Mouse (Mus musculus) heart, adult 11 months (tissue): ENCODE data around the gene Aox2.

Source experiments
- DNase-seq: peaks from one replicate; pipeline ENCODE4 v3.0.0; 2022

Aox2 gene

DNA sequence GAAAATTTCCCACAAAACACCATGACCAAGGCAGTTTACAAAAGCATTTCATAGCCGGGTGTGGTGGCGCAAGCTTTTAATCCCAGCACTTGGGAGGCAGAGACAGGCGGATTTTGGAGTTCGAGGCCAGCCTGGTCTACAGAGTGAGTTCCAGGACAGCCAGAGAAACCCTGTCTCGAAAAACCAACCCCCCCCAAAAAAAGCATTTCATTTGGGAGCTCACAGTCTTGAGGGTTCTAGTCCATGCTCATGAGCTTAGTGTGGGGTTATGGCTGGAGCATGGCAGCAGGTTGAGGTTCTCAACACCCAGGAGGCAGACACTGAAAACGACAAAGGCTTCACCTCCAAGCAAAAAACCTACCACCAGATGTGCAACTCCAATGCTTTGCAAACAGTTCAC is 130.0 kb downstream of the Aox2 start:
- DNase-seq: peak; percentile 72

DNA sequence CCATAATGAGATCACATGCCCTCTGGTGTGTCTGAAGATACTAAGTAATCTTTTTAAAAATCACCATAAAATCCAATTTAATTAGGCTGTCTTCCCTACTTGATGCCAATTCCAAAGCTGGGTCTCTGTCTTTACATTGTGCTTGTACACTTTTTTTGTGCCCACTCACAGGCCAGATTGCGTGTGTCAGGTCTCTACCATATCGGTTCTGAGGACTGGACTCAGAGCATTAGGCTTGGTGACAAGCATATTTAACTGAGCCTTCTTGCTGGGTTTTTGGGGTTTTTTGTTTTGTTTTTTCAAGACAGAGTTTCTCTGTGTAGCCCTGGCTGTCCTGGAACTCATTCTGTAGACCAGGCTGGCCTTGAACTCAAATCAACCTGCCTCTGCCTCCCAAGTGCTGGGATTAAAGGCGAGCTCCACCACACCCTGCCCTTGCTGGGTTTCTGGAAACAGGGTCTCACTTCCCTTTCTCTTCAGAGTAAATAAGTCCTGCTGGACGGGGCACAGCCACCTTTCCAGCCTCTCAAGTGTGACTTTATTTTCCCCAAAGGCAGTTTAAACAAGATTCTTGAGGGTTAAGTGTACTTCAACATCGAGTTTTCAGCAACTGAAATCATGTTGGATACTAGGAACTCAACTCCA is 131.5 kb downstream of the Aox2 start:
- peak; percentile 84 for DNase-seq

DNA sequence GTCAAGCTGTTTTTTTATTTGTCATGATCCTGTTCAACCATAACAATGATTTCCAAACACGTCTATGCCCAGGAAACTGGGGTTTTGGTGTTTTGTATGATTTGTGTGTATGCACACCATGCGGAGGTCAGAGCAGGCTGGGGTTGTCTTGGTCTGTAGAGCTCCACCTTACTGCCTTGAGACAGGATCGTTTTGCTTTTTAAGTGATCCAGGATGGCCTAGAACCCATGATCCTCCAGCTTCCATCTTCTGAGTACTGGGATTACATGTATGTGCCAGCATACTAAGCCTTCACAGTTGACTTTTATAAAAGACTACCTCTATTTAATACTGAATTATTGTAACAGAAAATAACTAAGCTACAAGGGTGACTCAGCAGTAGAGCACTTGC is 132.1 kb downstream of the Aox2 start:
- DNase-seq: no peak

DNA sequence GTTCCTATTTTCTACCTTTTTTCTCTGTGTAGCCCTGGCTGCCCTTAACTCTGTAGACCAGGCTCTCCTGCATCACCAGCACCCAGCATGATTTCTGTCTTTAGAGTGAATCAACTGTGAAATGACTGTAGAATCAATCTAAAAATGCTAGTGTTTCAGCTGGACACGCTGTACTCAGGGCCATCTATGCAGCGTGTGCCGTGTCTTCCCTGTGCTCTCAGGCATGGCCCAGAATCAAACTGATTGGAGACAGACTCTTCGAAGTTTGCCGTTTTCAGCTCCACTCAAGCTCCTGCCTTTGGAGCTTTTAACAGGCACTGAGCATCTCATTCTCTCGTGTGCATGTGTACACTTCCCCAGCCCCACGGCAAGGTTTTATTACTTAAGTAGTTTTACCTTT is 132.7 kb downstream of the Aox2 start:
- peak; percentile 66 for DNase-seq

DNA sequence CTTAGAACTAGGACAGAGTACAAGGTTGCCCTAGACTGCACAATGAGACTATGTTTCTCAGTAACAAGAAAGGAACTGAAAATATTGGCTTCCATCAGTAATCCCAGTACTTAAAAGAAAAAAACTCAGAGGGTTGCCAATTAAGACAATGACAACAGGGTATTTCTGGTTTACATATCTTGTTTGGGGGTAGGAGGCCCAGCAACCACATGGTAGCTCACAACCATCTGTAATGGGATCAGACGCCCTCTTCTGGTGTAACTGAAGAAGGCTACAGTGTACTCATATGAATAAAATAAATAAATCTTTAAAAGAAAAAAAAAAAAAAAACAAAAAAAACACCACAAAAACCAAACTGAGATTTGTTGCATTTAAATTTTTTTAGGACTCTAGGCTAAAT is 137.3 kb downstream of the Aox2 start:
- no peak for DNase-seq

DNA sequence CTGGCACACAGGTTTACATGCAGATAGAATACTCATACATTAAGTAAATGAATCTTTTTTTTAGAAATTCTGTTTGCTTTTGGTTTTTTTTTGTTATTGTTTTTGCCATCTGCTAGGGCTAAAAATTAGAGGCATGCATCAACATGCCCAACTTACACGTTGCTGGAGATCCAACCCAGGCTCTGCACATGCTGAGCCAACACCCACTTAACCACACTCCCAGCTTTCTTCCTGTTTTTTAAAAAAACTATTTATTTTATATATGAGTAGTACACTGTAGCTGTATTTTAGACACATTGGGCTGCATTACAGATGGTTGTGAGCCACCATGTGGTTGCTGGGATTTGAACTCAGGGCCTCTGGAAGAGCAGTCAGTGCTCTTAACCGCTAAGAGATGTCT is 137.9 kb downstream of the Aox2 start:
- no peak for DNase-seq

DNA sequence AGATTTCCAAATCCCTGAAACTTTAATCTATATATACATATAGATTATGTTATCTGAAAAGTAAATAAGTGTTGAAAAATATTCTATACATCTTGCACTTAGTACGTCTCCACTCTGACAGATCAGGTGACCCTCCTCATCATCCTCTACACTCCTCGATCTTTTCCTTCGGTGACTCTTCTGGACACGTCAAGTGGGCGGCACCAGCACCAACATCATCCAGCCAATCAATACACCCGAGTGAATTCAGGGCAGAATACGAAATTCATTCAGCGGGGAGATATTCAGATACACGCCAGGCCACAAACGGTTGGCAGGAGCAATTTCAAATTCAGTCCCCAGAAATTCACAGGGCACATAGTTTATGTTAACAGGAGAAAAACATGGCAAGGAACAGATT is 141.9 kb downstream of the Aox2 start:
- DNase-seq: no peak

DNA sequence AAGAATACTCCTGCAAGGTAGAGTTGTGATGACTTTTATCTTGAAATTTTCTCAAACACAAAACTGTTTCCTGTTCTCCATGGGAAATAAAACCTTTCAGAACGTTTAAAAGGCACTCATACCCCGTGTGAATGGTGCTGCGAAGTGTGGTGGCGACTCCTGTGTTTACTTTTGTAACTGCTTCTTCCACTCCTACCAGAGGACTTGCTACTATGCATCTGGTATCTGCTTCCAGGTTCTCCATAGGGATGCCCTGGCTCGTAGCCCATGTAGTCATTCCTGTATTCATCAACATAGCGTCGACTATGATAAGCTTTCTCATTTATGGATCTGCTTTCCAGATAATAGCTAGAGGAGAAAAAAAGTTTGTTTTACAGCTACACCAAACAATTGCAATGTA is 142.8 kb downstream of the Aox2 start:
- no peak for DNase-seq

DNA sequence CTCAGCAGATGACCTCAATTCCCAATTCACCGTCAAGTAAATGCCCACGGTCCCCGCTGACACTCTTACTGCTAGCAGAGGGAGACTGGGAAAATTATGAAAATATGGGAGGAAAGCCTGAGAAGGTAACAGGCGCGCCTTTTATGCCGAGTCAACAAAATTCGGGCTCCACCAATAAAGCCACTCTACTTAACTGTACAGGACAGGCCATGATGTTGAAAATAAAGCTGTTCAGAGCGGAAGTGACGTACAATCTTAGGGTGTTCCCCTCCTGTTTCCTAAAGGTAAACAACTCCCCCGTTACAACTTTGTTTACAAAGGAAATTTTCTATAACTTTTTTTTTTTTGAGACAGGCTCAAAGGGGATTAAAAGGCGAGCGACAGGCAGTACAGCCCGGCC is 144.8 kb downstream of the Aox2 start:
- DNase-seq: peak; percentile 95

DNA sequence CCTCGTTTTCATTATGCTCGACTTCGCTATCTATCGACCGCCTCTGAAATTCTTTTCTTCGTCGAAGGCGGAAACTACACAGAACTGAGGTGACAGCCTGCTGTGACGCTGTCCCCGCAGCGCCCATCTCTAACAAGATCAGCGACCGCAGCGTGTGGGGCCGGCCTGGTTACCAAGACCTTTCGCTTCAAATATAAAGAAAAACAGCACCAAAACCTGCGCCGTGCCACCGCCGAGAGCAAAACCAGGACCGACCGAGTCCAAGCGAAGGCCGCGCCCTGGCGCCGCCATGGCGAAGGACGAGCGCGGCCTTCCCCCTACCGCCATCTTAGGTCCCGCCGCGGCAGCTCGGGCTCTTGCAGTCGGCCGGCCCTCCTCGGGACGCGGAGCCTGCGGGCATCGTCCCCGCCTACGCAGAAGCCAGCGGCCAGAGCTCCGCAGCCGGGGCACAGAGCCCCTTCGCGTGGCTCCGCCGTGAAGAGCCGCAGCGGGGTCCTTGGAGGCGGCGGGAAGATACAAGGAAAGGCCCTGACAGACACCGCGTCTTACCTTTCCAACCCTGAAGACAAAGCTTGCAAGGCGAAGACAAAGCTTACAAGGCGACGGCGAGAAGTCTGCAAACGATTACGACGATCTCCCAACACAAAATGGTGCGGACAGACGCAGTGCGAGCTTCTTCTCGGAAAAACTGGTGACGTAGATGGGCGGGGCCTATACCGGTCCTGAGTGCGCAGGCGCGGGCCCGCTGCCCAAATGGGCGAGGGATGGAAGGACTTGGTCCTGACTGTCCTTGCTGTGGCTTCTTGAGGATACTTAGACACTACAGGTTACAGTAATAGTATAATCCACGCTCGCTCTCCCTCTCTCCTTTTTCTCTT is 145.5 kb downstream of the Aox2 start, which contains the start of gene Clk1:
Clk1 (minus strand) TSS at position 696 of the 878 bp plus-strand sequence.
- DNase-seq: peak; percentile 100

DNA sequence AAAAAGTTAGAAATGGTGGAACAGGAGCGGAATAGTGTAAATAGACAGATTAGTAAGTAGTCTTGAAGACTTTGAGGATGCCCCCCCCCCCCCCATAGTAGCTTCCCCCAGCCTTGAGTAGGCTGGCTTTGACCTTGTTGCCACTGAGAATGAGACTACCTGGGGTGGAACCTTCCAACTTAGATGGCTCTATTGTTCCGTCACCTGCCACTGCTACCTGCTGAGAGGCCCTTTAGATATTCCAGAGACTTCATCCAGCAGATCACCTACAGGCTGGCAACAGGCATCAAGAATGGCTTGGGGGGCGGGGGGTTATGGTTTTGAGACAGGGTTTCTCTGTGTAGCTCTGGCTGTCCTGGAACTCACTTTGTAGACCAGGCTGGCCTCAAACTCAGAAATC is 146.4 kb downstream of the Aox2 start:
- no peak for DNase-seq
